Mouse (Mus musculus) liver, postnatal 0 days (tissue): ENCODE measurements at regions not wholly inside any gene's neighbourhood (a gene's known extent, or its start where the extent isn't known, plus 50 kb on each side); places are given as distances from the start of the nearest gene placed in this dataset.

Source experiments
- CTCF ChIP-seq: sonication (generic); IDR thresholded peaks from 2 replicates; pipeline ENCODE4 v1.5.1; 2016; ENCODE audit warnings: antibody characterized with exemption, low read depth
- EP300 ChIP-seq: IDR thresholded peaks from 2 replicates; pipeline ENCODE4 v1.6.1; 2016; ENCODE audit warnings: antibody characterized with exemption, low read depth, mild to moderate bottlenecking

GRCm38 (mm10) chr4:23607348-23607747 lies 888.9 kb upstream of the Mms22l start:
- TF ChIP-seq CTCF, result no peak
- no peak for TF ChIP-seq EP300
